Comparison of ENCODE assay signal across 20 mouse cellular contexts in the genomic region with DNA sequence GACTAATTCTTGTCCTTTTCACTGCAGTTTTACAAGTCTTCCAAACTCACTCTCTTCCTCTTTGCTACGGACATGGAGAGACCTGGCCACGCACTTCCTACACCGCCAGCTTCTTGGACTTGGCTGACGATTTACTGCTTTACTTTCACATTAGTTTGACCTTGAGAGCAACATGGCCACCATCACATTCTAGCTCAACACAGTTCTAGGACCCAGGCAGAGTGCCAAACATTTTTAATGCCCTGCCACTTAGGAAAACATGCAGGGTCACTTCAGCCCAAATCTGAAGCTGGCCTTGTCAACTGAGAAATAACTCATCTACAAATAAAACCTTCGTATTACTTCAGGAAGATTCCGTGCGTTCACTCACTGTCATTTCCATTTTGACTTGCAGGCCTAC. TPM values are rescaled to one million over a fixed set of nuclear protein-coding genes. Genes with fewer than 3 reads are reported as not detected.
DNase-seq lines count a peak whose midpoint lies in the region; ATAC-seq lines count a peak whose summit lies in the region.
"Had no signal": no experiment of that assay in that cellular context is flagged by ENCODE, and none has a peak within 500 bp of the region (broad histone marks: within the 10 kb centered on the region; RNA-seq: fewer than 3 reads in every experiment).

No protein-coding gene starts in this region.

- WGBS in heart, embryonic 10.5 days, result 93% methylated on average over 7 of the region's 7 CpGs
- 55% methylated on average over 7 of the region's 7 CpGs for WGBS in heart, embryonic 13.5 days
- 94% methylated on average over 7 of the region's 7 CpGs for WGBS in forebrain, embryonic 14.5 days

- no peaks in the 10 kb centered on the region for H3K9me3 ChIP-seq in heart, embryonic 10.5 days
- H3K9me3 ChIP-seq in heart, embryonic 13.5 days, result no peaks in the 10 kb centered on the region
- no peaks in the 10 kb centered on the region for H3K9me3 ChIP-seq in forebrain, embryonic 14.5 days (replicated peaks; ENCODE audit: control insufficient read depth, low read length)
- H3K9me3 ChIP-seq: embryonic facial prominence, embryonic 12.5 days; midbrain, embryonic 10.5 days; stomach, embryonic 15.5 days had no signal

- H3K36me3 ChIP-seq in heart, embryonic 10.5 days, result peaks cover 95% of the 10 kb centered on the region
- H3K36me3 ChIP-seq in heart, embryonic 13.5 days, result peaks cover 90% of the 10 kb centered on the region
- peaks cover 83% of the 10 kb centered on the region for H3K36me3 ChIP-seq in forebrain, embryonic 14.5 days (ENCODE audit: control insufficient read depth, insufficient read depth, low read length)

- H3K27ac ChIP-seq in heart, embryonic 10.5 days, result no peak overlapping the region
- H3K27ac ChIP-seq in heart, embryonic 13.5 days (replicated peaks), result peak overlapping the region; percentile 90
- H3K27ac ChIP-seq in forebrain, embryonic 14.5 days (ENCODE audit: low read depth, low read length), result no peak overlapping the region
- H3K27ac ChIP-seq: embryonic facial prominence, embryonic 12.5 days; layer of hippocampus, adult 2 months; liver, embryonic 14.5 days; midbrain, embryonic 10.5 days; stomach, embryonic 15.5 days had no signal

- H3K4me3 ChIP-seq in heart, embryonic 10.5 days, result no peak overlapping the region
- H3K4me3 ChIP-seq in heart, embryonic 13.5 days, result no peak overlapping the region
- no peak overlapping the region for H3K4me3 ChIP-seq in forebrain, embryonic 14.5 days (ENCODE audit: low read depth, low read length)
- H3K4me3 ChIP-seq: embryonic facial prominence, embryonic 12.5 days; layer of hippocampus, adult 2 months; midbrain, embryonic 10.5 days; myocyte; stomach, embryonic 15.5 days had no signal

- peak; percentile 89 for DNase-seq in heart, adult 11 months
- no peak for DNase-seq in heart, embryonic 10.5 days (ENCODE audit: low spot score)
- DNase-seq in adrenal gland, adult 2 months, result peak; percentile 87
- peak; percentile 75 for DNase-seq in kidney, adult 9 months
- no peak for DNase-seq in urinary bladder, postnatal 36 days (ENCODE audit: low spot score in 2 of 2)
- no peak for DNase-seq in forebrain, embryonic 14.5 days (ENCODE audit: low spot score)
- DNase-seq in spleen, postnatal 4 days (ENCODE audit: low spot score in 2 of 2), result no peak
- DNase-seq: cerebellum, adult 11-12 months; gastrocnemius, postnatal 36 days; left cerebral cortex, postnatal 4 days; lung, postnatal 14 days; thymus, postnatal 25 days had no signal

- H3K27me3 ChIP-seq in heart, embryonic 10.5 days (ENCODE audit: insufficient read depth, poor library complexity, severe bottlenecking), result no peaks in the 10 kb centered on the region
- no peaks in the 10 kb centered on the region for H3K27me3 ChIP-seq in heart, embryonic 13.5 days (replicated peaks)
- H3K27me3 ChIP-seq in forebrain, embryonic 14.5 days (replicated peaks; ENCODE audit: control insufficient read depth, insufficient read depth, low read length), result no peaks in the 10 kb centered on the region
- H3K27me3 ChIP-seq: embryonic facial prominence, embryonic 12.5 days; stomach, embryonic 15.5 days had no signal

- no peaks in the 10 kb centered on the region for H3K4me1 ChIP-seq in heart, embryonic 10.5 days
- H3K4me1 ChIP-seq in heart, embryonic 13.5 days, result peaks cover 17% of the 10 kb centered on the region
- H3K4me1 ChIP-seq in forebrain, embryonic 14.5 days (ENCODE audit: control insufficient read depth, insufficient read depth, low read length), result no peaks in the 10 kb centered on the region
- H3K4me1 ChIP-seq: embryonic facial prominence, embryonic 12.5 days; midbrain, embryonic 10.5 days; stomach, embryonic 15.5 days had no signal

- no peak overlapping the region for H3K9ac ChIP-seq in heart, embryonic 13.5 days
- no peak overlapping the region for H3K9ac ChIP-seq in forebrain, embryonic 14.5 days (ENCODE audit: low read length)
- H3K9ac ChIP-seq: embryonic facial prominence, embryonic 12.5 days; liver, embryonic 14.5 days; stomach, embryonic 15.5 days had no signal

- ATAC-seq in heart, embryonic 13.5 days (ENCODE audit: extremely low read depth, insufficient number of reproducible peaks, low FRiP score, low TSS enrichment), result no peak
- ATAC-seq in forebrain, embryonic 14.5 days, result no peak
- ATAC-seq: hindbrain, embryonic 16.5 days had no signal

- peak overlapping the region; percentile 22 for H3K4me2 ChIP-seq in heart, embryonic 13.5 days
- no peak overlapping the region for H3K4me2 ChIP-seq in forebrain, embryonic 14.5 days (ENCODE audit: low read length)
- H3K4me2 ChIP-seq: embryonic facial prominence, embryonic 12.5 days; stomach, embryonic 15.5 days had no signal

RNA-seq across cellular contexts. Expression of a gene that starts 8.3 kb away (rescaled TPM):
- polyA plus RNA-seq in heart, embryonic 10.5 days (2016; fragmentation: Nextera tagmentation; extraction: Ambion mirVana), result 57.7 and 65.2 TPM in 2 replicates
- 10 to 100 TPM; 50.1 to 54.4 TPM for total RNA-seq in adrenal gland, adult 2 months (2021)
- 11.6 and 13.6 TPM in 2 replicates for polyA plus RNA-seq in adrenal gland, adult 2 months (2012; rRNA removed)
- polyA plus RNA-seq in heart, embryonic 13.5 days (2015; fragmentation: Nextera tagmentation; extraction: Ambion mirVana), result 34.6 and 36.1 TPM in 2 replicates
- polyA plus RNA-seq in forebrain, embryonic 14.5 days (2014; fragmentation: Nextera tagmentation; extraction: Ambion mirVana), result 34.4 and 35.3 TPM in 2 replicates

RNA-seq across cellular contexts. Expression of a gene that starts 32.7 kb away (rescaled TPM):
- 61.5 and 70.4 TPM in 2 replicates for polyA plus RNA-seq in heart, embryonic 10.5 days (2016; fragmentation: Nextera tagmentation; extraction: Ambion mirVana)
- 100 to 1,000 TPM; 100 to 110 TPM for total RNA-seq in adrenal gland, adult 2 months (2021)
- polyA plus RNA-seq in adrenal gland, adult 2 months (2012; rRNA removed), result 48.1 and 52.6 TPM in 2 replicates
- polyA plus RNA-seq in heart, embryonic 13.5 days (2015; fragmentation: Nextera tagmentation; extraction: Ambion mirVana), result 56.6 and 61.5 TPM in 2 replicates
- polyA plus RNA-seq in forebrain, embryonic 14.5 days (2014; fragmentation: Nextera tagmentation; extraction: Ambion mirVana), result 65.2 and 66.1 TPM in 2 replicates

RNA-seq across cellular contexts. Expression of a gene that starts 46.2 kb away (rescaled TPM):
- polyA plus RNA-seq in heart, embryonic 10.5 days (2016; fragmentation: Nextera tagmentation; extraction: Ambion mirVana), result 0.98 and 1.5 TPM in 2 replicates
- total RNA-seq in adrenal gland, adult 2 months (2021), result 10 to 100 TPM in 1 of 2 experiments, 1 to 10 TPM in 1; 8.4 to 25.0 TPM
- 1.1 and 2.0 TPM in 2 replicates for polyA plus RNA-seq in adrenal gland, adult 2 months (2012; rRNA removed)
- 2.8 TPM in 2 replicates for polyA plus RNA-seq in heart, embryonic 13.5 days (2015; fragmentation: Nextera tagmentation; extraction: Ambion mirVana)
- polyA plus RNA-seq in forebrain, embryonic 14.5 days (2014; fragmentation: Nextera tagmentation; extraction: Ambion mirVana), result 0.47 and 0.78 TPM in 2 replicates

Comparison
In these comparisons a context has a peak if more than half of its experiments do, and no peak if none do; other contexts are left out.
1. DNase-seq: peak in heart, adult 11 months (single experiment), adrenal gland, adult 2 months (single experiment) and kidney, adult 9 months (single experiment); none in heart, embryonic 10.5 days (single experiment), urinary bladder, postnatal 36 days (0 of 2), forebrain, embryonic 14.5 days (single experiment) and spleen, postnatal 4 days (0 of 2).